Mouse (Mus musculus): Measurements from ENCODE around the gene Map3k1.

The Map3k1 gene

DNA sequence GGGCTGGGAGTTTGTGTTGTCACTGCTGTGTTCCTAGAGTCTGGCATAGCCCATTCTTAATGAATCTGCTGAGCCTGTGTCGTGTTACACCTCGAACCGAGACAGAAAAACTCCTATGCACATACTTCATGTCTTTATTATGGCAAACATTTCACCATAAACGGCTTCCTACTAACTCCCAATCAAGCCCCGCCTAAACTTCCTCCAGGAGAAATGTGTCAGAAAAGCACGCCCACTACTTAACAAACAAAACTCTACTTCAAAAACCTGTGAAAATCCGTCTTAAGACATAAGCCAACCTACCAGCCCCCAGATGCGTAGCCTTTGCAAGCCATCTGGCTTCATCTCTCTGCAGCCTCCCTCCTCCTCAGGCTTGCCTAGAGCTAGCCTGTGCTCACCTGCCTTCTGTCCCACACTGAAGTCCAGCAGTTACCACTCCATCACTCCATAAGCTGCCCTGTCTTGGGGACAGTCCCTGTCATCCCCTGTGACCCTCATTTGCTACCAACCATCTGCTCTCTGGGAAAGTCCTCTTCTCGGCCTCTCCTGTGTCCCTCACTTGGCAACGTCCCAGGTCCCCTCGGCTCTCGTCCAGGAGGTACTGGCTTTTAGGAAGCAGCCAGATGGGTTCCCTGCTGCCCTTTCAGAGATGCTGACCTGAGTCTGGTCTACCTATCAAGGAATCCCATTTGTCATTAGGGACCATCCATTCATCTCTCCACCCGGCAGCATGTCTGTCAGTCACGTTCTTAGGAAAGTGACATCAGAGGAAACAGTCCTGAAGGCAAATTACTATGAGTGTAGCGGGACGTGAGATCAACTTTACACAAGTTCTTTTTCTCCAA, 16.4 kb downstream of the Map3k1 start:
- in situ Hi-C loops (cut with MboI) = no loop called here

DNA sequence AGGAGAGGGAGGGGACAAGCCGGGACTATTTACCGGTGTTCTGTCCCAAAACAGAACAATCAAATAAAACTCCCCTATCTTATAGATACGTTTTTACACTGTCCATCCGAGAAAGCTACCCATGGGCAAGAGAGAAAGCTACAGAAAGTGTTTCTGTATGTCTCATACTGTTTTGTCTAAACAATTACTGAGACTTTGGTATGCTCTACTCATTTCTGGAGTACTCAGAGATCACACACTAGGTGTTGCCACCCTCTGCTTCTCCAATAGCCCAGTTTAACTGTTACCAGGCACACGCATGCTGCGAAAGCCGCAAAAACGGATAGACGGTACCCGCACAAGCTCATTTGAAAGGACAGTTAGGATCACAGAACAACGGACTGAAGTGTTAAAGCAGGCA, 17.2 kb downstream of the Map3k1 start:
- in situ Hi-C loops (cut with MboI) = no loop called here

DNA sequence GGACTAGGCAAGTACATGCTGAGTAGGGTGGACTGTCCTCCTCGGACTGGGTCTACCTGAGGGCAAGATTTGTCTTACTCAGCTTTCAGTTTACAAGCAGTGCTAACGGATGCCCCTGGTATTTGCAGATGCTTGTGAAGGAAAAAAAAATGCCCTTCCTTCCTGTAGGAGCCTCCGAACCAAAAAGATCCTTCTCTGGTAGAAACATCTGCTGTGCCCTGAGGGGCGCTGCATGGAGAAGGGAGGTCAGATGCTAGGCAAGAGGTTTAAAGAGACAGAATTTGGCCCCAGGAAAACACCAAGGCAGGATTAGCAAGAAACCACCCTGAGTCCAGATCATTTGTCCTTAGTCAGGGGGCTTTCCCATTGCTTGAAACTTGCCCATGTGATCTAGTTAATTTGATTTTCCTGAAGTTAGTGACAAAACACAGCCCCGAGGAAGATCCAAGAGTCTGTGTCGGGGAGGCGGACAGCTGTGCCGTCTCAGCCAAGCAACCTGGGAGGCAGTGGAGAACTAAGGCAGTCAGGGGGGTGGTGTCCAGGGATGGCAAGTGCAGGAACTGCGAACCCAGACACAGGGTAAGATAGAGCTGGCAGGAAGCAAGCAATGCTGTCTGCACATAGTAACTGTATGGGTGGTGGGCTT, 19.2 kb downstream of the Map3k1 start:
- in situ Hi-C loops (cut with MboI) = loop anchor here (5.0 kb wide), 1 partner anchor 473 kb away; no protein-coding TSS in a partner anchor

DNA sequence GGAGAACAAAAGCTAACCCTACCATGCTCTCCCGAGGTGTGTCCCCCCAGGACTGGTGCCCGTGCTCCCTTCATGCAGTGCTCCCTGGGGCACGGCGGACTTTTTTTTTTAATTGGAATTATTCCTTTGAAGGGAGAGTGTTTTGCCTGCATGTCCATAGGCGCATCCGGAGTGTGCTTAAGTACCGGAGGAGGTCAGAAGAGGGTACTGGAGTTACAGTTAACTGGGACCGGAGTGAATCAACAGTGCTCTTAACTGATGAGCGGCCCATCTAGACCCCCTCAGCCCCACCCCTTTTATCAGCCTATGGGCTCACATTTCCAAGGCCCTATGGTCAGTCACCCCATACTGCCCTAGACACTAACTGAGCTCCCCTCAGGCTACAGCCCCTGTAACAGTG, 19.9 kb downstream of the Map3k1 start:
- in situ Hi-C loops (cut with MboI) = loop anchor here (5.0 kb wide), 1 partner anchor 473 kb away; no protein-coding TSS in a partner anchor

DNA sequence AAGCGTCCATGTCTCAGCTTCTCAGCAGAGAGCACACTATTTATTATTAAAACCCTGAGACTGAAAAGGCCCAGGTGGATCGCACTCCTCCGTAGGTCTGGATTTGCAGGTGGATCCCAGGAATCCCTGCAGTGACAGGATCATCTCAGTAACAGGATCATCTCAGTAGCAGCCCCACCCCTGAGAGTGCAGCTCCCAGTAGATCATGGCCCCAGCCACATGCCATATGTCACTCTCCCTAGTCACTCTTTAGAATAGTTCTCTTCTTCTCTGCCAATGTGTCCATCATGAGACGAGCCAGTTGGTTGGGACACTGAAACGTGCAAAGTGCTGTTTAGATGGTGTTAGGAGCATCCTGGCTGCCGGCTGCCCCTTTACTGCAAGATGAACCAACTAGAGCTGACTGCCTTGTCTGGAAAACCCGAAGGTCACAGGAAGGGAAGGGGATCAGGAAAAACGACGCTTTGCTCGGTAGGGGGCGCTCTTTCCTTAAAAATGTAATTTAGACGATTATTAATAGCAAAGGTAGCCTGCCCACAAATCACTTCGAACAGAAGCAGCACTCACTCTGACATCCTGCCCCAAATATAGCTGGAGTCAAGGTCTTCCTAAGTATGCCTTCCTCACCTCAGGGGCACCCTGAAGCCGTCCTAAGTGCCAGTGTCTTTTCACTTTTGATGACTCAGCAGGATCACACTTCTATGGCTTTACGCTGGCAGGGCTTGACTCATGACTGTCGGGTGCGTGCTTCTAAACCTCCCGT, 20.8 kb downstream of the Map3k1 start:
- in situ Hi-C loops (cut with MboI) = loop anchor here (5.0 kb wide), 1 partner anchor 474 kb away; no protein-coding TSS in a partner anchor

DNA sequence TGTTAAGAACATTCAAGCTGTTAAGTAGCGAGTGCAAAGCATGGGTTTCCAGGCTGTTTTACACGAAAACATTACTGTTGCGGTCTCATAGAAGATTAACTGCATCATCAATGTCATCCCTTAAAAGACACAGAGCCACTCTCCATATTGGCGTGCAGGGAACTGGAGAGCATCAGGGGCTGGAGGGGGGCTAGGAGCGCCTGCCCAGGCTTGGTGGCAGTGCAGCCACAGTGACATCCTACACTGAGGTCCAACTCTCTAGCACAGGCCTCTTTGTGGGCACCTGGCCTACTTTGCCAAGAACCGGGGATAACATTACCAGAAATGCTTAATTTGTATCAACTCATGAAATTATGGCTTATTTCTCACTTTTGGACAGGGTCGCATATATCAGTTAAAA, 22.2 kb downstream of the Map3k1 start:
- in situ Hi-C loops (cut with MboI) = loop anchor here (5.0 kb wide), 1 partner anchor 476 kb away; no protein-coding TSS in a partner anchor

DNA sequence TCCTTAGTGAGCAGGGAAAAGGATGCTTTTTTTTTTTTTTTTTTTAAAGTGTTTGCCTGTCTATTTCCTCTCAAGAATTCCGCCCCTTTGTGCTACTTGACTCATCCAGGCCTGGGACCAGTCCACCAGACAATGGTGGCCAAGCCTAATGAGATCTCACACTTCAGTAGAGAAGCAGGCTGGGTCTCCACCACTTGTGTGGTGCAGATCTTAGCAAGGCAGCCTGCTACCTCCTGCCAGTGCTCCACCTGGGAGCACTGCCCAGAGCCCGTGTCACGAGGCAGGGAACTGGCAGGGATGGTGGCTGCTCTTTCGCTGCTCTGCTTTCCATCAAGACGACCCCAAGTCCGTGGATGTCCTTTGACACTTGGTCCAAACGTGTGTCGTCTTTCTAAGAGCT, 25.3 kb downstream of the Map3k1 start:
- in situ Hi-C loops (cut with MboI) = no loop called here

DNA sequence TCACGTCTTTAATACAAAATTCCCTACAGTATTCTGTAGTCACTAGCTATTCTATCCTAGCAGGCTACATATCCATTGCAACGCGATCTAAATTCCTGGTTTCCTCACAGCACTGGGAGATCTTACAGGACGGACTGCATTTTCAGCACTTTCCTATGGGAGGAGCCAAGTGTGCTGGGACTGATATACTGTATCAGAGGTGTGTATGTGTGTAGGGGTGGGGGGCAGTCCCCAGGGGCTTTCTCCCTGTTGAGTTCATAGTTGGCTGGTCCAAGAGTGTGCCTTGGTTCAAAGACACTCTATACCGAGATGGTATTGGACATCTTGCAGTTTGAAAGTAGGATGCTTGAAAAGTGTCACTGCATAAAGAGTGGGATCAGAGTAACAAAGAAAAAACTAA, 29.3 kb downstream of the Map3k1 start:
- in situ Hi-C loops (cut with MboI) = no loop called here

DNA sequence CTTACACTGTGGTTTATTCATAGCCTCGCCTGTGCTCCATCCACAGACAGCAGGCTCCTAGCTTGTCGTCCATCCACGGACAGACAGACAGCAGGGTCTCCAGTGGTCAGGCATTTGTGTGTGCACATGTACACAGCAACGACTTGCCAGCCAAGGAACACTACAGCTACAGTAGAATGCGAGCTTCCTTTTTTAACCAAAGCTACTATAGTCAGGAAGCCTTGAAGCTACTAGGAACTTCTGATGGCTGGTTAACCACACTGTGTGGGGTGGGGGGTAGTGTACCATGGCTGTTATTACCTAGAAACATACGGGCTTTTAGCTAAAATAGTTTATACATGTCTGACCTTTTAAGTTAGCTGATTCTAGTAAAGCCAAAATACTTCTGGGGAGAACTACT, 30.2 kb downstream of the Map3k1 start:
- in situ Hi-C loops (cut with MboI) = no loop called here

DNA sequence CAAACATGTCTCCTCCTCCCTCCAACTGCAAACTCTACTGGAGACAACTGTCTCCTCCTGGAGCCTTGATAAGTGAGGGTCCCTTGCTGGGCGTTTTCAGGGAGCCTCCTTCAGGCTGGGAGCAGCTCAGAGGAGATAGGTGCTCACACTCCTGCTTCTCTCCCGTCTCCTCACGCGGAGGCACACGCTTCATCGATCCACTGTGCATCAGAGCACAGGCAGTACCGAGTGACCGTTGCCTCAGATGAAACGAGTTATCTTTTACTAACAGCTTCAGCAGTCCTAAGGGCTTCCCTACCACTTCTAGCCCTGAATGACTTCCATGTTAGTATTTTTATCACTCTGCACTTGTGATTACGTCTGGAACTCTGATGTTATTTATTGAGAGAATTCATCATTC, 30.9 kb downstream of the Map3k1 start:
- in situ Hi-C loops (cut with MboI) = no loop called here

DNA sequence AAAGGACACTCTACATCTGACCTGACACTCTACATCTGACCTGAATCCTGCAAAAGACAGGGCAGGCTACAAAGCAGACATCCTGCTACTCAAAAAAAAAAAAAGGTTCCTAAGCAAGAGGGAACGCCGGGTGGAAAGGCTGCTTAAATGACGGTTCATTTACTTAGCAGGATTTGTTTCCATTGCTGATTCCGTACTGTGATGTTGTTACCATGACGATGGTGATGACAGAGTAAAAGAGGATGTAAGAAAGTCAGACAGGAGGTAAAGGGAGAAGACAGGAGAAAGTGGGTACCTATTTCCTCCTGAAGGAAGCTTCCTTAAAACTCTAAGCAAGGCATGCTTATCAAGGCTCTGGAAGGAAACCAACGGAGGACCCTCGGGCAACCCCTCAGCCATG, 31.6 kb downstream of the Map3k1 start:
- in situ Hi-C loops (cut with MboI) = no loop called here

DNA sequence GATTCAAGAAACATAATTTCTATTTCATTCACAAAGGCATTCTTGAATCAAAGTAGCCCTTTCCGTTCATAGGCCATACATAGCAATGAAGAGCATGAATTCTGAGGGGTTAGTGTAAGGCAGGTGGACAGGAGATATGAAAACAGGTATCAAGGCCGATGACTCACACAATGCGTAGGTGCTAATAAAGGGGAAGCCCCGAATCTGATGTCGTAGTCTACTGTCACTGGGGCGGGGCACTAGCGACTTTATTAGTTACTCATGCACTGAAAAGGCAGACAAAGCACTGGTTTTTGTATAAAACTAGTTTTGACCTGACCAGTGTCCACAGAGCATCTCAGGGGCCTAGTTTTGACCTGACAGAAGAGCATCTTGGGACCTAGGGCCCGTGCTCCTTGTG, 36.7 kb downstream of the Map3k1 start:
- in situ Hi-C loops (cut with MboI) = no loop called here

DNA sequence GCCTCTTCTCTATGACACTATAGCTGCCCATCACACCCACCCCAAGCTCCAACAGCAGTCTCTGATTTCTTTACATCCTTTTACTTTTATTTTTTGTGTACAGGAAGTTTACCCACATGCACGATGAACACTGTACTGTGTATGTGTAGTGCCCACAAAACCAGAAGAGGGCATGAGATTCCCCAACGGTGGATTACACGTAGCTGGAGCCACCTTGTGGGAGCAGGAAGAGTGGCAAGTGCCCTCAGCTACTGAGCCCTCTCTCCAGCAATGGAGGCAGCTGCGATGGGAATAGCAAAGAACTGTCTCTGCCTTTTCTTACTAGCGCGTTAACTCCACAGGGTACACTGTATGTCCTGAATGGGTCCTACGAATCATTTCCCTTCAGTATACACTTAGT, 37.6 kb downstream of the Map3k1 start:
- in situ Hi-C loops (cut with MboI) = no loop called here

DNA sequence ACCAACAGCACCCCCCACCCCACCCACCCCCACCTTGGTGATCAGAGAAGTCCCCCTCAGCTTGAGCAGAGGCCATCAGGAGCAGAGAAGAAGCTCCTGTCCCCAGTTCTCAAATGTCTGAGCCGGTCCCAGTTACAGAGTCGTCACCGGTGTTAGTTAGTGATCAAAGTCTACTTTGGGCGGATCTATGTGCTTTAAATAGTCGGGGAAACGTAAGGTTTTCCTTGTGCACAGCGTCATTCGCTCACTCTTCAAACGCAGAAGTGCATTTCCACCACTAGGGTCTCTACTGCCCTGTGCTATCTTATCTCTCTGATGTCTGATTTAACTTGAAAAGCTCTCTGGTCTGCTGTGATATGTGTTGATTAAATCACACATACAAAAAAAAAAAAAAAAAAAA, 38.0 kb downstream of the Map3k1 start:
- in situ Hi-C loops (cut with MboI) = no loop called here

DNA sequence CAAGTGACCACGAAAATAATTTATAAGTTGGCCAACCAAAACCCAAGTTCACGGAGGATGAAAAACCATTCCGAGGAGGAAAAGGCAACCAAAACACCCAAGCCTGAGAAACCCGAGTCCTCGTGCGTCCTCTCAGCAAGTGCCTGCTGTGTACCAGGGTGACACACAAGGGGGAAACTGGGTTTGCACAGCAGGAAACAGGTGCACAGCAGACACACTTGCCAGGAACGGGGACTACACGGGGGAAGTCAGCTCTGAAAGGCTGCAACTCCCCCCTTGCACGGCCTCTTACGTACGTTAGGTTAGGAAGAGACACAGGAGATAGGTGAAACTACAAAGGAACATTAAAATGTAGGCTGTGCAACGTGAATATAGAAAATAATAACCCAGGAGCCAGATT, 46.3 kb downstream of the Map3k1 start:
- in situ Hi-C loops (cut with MboI) = no loop called here

DNA sequence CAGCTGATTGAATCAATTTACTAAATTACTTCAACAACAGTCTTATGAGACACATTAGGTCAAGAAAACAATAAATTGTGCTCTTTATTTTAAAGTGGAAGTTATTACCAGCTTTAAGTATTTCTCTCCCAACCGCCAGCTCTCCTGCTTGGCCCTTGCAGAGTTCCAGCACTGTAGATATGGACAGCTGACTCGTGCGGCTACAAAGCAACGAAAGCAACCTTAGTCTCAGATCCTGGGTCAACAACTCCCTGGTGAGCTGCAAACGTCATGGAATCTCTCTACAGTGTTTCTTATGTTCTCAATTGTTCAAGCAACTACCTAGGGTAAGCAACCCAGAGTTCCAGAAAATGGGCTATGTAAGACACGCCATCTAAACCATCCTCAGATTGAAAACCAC, 51.8 kb downstream of the Map3k1 start:
- in situ Hi-C loops (cut with MboI) = no loop called here

DNA sequence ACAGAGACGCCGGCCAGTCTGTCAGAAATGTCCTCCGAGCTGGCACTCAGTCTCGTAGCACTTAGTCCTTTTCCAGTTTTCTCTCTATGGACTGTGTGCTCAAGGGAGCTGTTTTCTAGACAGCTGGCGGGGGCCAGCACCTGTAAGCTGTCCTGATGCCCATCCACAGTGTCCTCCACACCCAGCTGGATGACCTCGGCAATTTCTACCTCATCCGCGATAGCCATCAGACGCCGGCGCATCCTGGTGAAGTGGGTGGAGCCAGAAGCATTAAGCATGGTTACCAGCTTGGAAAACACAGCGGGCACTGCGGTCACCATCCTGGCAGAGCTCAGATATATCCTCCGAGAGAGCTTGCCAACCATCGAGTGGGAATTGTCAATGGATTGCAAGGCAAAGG, 52.9 kb downstream of the Map3k1 start:
- in situ Hi-C loops (cut with MboI) = no loop called here

DNA sequence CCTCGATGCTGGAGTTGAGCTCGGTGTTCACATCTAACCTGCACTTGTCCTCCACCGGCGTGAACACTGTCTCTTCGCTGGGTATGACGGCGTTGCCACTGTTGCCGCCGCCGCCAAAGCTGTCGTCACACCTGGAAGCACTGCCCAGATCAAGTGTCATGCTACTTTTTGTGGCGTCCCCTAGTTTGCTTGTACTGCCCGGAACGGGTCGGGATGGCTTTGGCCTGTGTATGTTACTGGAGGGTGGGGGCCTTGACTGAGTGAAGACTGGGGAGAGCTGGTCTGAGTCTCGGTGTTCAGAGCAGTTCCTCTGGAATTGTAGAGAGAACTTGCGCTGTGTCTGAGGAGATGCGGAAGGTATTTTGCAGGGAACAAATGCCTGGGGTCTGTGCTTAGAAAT, 53.4 kb downstream of the Map3k1 start:
- in situ Hi-C loops (cut with MboI) = no loop called here

DNA sequence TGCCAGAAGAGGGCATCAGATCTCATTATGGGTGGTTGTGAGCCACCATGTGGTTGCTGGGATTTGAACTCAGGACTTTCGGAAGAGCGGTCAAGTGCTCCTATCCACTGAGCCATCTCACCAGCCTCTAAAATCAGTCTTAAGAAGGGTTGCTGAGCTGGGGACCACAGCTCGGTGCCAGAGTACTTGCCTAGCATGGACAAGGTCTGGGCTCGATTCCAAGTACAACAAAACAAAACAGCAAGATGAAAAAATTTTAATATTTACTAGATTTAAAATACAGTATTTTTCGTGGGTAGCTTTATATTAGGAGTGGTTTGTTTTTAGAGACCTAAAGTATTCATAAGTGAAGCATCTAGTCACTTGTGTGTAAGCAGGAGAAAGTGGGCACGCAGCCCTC, 55.5 kb downstream of the Map3k1 start:
- in situ Hi-C loops (cut with MboI) = no loop called here

DNA sequence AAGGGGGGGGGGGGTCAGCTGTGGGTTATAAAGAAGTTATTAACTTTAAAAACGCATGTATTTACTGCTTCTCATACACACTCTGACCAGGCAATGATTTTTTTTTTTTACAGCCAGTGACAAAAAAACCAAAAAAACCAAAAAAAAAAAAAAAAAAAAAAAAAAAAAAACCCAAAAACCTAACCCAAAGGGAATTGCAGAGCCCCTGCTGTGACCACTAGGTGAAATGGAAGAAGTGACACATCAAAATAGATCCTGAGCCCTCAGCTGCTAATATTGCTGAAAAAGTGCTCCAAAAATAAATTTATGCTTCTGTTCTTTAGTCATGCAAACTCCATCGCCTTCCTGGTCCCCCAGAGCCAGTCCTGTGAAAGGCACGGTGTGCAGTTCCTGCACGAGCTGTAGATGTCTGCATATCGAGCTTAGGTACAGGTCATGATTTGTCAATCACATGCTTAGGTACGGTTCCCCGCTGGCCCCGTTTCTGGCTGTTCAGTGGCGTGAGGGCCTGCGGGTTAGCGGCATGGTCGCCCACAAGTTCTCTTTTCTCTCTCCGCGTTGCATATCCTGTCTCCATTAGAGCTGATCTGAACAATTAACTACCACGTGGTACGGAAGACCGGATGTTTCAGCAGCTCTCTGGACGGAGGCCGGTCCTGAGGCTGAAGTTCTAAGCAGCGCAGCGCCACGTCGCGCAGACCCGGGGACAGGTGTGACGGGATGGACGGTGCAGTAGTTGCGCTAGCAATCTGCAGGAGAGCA, 60.3 kb downstream of the Map3k1 start:
- in situ Hi-C loops (cut with MboI) = loop anchor here (10.0 kb wide), 1 partner anchor 284 kb away; no protein-coding TSS in a partner anchor

DNA sequence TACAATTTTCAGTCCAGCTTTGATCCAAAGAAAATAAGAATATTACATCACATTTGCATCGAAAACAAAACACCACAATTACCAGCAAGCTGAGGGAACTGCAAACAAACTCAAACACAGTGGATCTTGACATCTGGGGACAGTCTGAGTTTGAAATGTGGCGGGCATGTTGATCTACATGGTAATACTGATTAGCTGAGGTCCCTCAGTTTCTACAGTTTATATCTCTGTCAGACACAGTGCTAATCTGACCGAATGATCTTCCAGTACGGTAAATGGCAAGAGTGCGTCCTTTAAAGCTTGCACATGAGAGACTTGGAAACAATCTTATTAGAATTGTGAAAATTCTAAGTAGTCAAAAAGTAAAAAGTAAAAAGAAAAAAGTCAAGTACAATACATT, 62.0 kb downstream of the Map3k1 start:
- in situ Hi-C loops (cut with MboI) = loop anchor here (10.0 kb wide), 1 partner anchor 282 kb away; no protein-coding TSS in a partner anchor

DNA sequence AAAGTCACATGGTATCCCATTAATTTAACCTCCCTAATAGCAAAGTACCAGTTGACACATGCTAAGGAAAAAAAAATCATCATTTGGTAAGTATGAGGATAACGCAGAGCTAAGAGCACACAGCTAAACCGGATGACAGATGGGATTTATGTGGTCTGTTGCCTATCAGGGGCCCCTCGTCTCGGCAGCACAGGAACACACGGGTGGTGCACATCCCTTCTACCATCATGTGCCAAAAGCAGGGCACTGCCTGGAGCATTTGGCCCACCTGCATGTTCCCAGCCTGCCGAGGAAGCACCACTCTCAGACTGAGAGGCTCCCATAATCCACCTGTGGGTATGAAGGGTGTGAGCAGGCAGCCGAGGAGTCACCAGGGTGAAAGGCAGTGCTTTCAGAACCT, 63.6 kb downstream of the Map3k1 start:
- in situ Hi-C loops (cut with MboI) = loop anchor here (10.0 kb wide), 1 partner anchor 280 kb away; no protein-coding TSS in a partner anchor
